Mouse (Mus musculus) MN1 (cell line): ENCODE measurements around the gene Timm10b.

Source experiments
- DNase-seq: peaks from one replicate; pipeline ENCODE4 v3.0.0-alpha.2; 2016; ENCODE audit warnings: low spot score

The Timm10b gene

GRCm38 (mm10) chr7:105640894-105641255 is 1.0 kb downstream of the Timm10b start:
- no peak for DNase-seq

DNA sequence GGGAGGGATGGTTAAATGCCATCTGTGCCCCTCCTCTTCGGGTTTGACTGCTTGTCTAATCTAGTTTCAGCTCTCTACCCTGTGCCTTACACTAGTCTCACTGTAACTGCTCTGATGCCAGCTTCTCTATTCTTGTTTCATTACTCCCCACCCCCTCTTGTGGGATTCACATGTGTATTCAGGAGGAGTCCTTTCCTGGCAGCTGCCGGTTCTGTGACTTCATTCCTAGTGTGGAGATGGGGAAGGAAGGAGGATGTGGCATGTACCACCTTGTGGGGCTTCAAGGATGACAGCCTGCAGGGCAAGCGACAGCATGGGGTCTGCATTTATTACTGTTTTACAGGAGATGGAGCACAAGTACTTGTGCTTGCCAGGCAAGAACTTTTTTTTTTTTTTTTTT is 2.1 kb downstream of the Timm10b start:
- peak; percentile 47 for DNase-seq

- peak; percentile 76 for DNase-seq
Measured at GRCm38 (mm10) chr7:105650639-105651435, 11.0 kb downstream of the Timm10b start, which contains the start of gene Dnhd1. Dnhd1 (plus strand) TSS chr7:105650827.

DNA sequence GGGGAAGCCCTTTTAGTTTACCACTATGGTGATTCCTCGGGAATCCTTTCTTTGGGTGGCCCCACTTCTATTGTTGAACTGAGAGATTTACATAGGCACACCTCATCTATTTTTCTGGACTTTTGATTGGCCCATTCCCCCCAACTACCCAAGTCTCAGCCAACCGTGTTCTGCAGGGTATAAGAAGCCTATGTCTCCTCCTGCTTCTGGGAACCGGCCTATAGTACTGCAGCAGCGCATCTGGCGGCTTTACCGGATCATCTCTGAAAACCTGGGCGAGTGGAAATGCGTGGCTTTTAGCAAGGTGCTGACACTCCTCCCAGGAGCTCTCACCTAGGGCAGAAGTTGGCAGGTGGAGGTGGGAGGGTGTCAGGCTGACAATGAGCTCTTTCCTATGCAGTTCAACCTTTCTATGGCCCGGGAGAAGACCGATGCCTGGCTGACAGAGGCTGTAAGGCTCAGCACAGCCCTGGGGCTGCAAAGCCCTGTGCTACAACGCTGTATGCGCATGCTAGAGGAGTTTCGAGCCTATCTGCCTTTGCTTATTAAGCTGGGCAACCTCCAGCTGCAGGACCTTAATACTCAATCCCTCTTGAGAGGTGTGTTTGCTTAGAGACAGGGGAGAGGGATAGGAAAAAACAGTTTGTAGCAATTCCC is 45.8 kb downstream of the Timm10b start:
- no peak for DNase-seq

DNA sequence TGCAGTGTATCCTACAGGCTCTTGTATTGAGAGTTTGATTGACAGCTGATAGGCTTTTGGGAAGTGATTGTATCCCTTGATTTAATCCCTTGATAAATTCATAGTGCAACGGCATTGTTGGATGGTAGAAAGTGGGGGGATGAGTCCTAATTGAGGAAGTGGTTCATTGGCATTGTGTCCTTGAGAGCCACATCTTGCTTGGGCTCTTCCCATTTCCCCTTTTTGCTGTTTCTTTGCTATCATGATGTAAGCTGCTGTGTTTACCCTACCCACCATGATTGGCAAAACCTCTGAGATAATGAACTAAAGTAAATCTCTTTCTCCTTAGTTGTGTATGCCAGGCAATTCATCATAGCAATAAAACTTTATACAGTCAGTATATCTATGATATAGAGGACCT is 51.0 kb downstream of the Timm10b start:
- DNase-seq: no peak
